Mouse (Mus musculus): ENCODE measurements around the gene Per1. TPM values are rescaled to one million over a fixed set of nuclear protein-coding genes. Genes with fewer than 3 reads are reported as not detected.

Per1 gene
- polyA plus RNA-seq, 1 experiment from 2014 or later, result 30.0 TPM

GRCm38 (mm10) chr11:69073065-69073888, 21.7 kb upstream of the Per1 start:
- Histone ChIP-seq H3K4me3 (ENCODE audit: low read depth, low read length) (peak overlapping the region; percentile 19), H3K27me3 (replicated peaks; ENCODE audit: insufficient read depth, low read length) (no peaks in the 10 kb centered on the region), H3K4me2 (replicated peaks; ENCODE audit: low read depth, low read length) (peak overlapping the region; percentile 36), H3K36me3 (ENCODE audit: insufficient read depth, low read length) (no peaks in the 10 kb centered on the region), H3K4me1 (ENCODE audit: insufficient read depth, low read depth, low read length) (peaks cover 12% of the 10 kb centered on the region), H3K9me3 (ENCODE audit: low read length) (no peaks in the 10 kb centered on the region), H3K9ac (replicated peaks; ENCODE audit: low read depth) (peak overlapping the region; percentile 66), H3K27ac (ENCODE audit: low read length) (peak overlapping the region; percentile 92)
- WGBS, result 0% methylated on average over 14 of the region's 14 CpGs
- DNase-seq (ENCODE audit: low spot score) (peak; percentile 95), ATAC-seq (peak; percentile 67)
- peak; percentile 87 for TF ChIP-seq EP300 (IDR thresholded peaks at IDR 0.05)
- TF ChIP-seq CTCF (IDR thresholded peaks at IDR 0.05), result peak; percentile 35

GRCm38 (mm10) chr11:69073951-69074775, 20.9 kb upstream of the Per1 start:
- peak; percentile 34 for DNase-seq (ENCODE audit: low spot score)
- peaks cover 12% of the 10 kb centered on the region for H3K4me1 ChIP-seq (ENCODE audit: insufficient read depth, low read depth, low read length)
- 31% methylated on average over 6 of the region's 6 CpGs for WGBS
- no peak for ATAC-seq
- no peak overlapping the region for H3K4me3 ChIP-seq (ENCODE audit: low read depth, low read length)
- no peaks in the 10 kb centered on the region for H3K9me3 ChIP-seq (ENCODE audit: low read length)
- H3K4me2 ChIP-seq (replicated peaks; ENCODE audit: low read depth, low read length), result no peak overlapping the region
- no peaks in the 10 kb centered on the region for H3K36me3 ChIP-seq (ENCODE audit: insufficient read depth, low read length)
- H3K27ac ChIP-seq (ENCODE audit: low read length), result peak overlapping the region; percentile 92
- H3K9ac ChIP-seq (replicated peaks; ENCODE audit: low read depth), result peak overlapping the region; percentile 66; the same call in 1 of the 2 replicates
- H3K27me3 ChIP-seq (replicated peaks; ENCODE audit: insufficient read depth, low read length), result no peaks in the 10 kb centered on the region
- TF ChIP-seq EP300 (IDR thresholded peaks at IDR 0.05) (no peak), CTCF (IDR thresholded peaks at IDR 0.05) (no peak)

- WGBS, result 51% methylated on average over 2 of the region's 2 CpGs
- H3K9me3 ChIP-seq (ENCODE audit: low read length), result no peaks in the 10 kb centered on the region
- no peaks in the 10 kb centered on the region for H3K27me3 ChIP-seq (replicated peaks; ENCODE audit: insufficient read depth, low read length)
- H3K9ac ChIP-seq (replicated peaks; ENCODE audit: low read depth), result no peak overlapping the region
- H3K36me3 ChIP-seq (ENCODE audit: insufficient read depth, low read length), result no peaks in the 10 kb centered on the region
- peaks cover 12% of the 10 kb centered on the region for H3K4me1 ChIP-seq (ENCODE audit: insufficient read depth, low read depth, low read length)
- TF ChIP-seq CTCF (IDR thresholded peaks at IDR 0.05) (no peak), EP300 (IDR thresholded peaks at IDR 0.05) (no peak)
- no peak overlapping the region for H3K4me3 ChIP-seq (ENCODE audit: low read depth, low read length)
- ATAC-seq (no peak), DNase-seq (ENCODE audit: low spot score) (peak; percentile 4)
- no peak overlapping the region for H3K4me2 ChIP-seq (replicated peaks; ENCODE audit: low read depth, low read length)
- H3K27ac ChIP-seq (ENCODE audit: low read length), result no peak overlapping the region; the same call in 1 of the 2 replicates
Observed at GRCm38 (mm10) chr11:69074776-69075069, 20.3 kb upstream of the Per1 start.

GRCm38 (mm10) chr11:69075764-69076479, 19.1 kb upstream of the Per1 start:
- Histone ChIP-seq H3K4me1 (ENCODE audit: insufficient read depth, low read depth, low read length) (peaks cover 7% of the 10 kb centered on the region; the same call in 1 of the 2 replicates), H3K27me3 (replicated peaks; ENCODE audit: insufficient read depth, low read length) (no peaks in the 10 kb centered on the region), H3K9ac (replicated peaks; ENCODE audit: low read depth) (no peak overlapping the region), H3K4me3 (ENCODE audit: low read depth, low read length) (no peak overlapping the region), H3K27ac (ENCODE audit: low read length) (no peak overlapping the region), H3K4me2 (replicated peaks; ENCODE audit: low read depth, low read length) (no peak overlapping the region), H3K9me3 (ENCODE audit: low read length) (no peaks in the 10 kb centered on the region), H3K36me3 (ENCODE audit: insufficient read depth, low read length) (no peaks in the 10 kb centered on the region)
- 55% methylated on average over 8 of the region's 9 CpGs for WGBS
- DNase-seq (ENCODE audit: low spot score) (peak; percentile 3), ATAC-seq (no peak)
- no peak for TF ChIP-seq EP300 (IDR thresholded peaks at IDR 0.05)
- TF ChIP-seq CTCF (IDR thresholded peaks at IDR 0.05), result no peak

- ATAC-seq (no peak), DNase-seq (ENCODE audit: low spot score) (no peak)
- no peak overlapping the region for H3K4me2 ChIP-seq (replicated peaks; ENCODE audit: low read depth, low read length)
- no peaks in the 10 kb centered on the region for H3K36me3 ChIP-seq (ENCODE audit: insufficient read depth, low read length)
- 67% methylated on average over 5 of the region's 5 CpGs for WGBS
- H3K27me3 ChIP-seq (replicated peaks; ENCODE audit: insufficient read depth, low read length), result no peaks in the 10 kb centered on the region
- H3K4me3 ChIP-seq (ENCODE audit: low read depth, low read length), result no peak overlapping the region
- no peak for TF ChIP-seq EP300 (IDR thresholded peaks at IDR 0.05)
- TF ChIP-seq CTCF (IDR thresholded peaks at IDR 0.05), result no peak
- no peak overlapping the region for H3K9ac ChIP-seq (replicated peaks; ENCODE audit: low read depth)
- no peaks in the 10 kb centered on the region for H3K9me3 ChIP-seq (ENCODE audit: low read length)
- no peak overlapping the region for H3K27ac ChIP-seq (ENCODE audit: low read length)
- peaks cover under 1% of the 10 kb centered on the region; the same call in 1 of the 2 replicates for H3K4me1 ChIP-seq (ENCODE audit: insufficient read depth, low read depth, low read length)
Observed at GRCm38 (mm10) chr11:69076572-69076971, 18.4 kb upstream of the Per1 start.

GRCm38 (mm10) chr11:69077316-69077715, 17.7 kb upstream of the Per1 start:
- 77% methylated on average over 9 of the region's 9 CpGs for WGBS
- Histone ChIP-seq H3K27me3 (replicated peaks; ENCODE audit: insufficient read depth, low read length) (no peaks in the 10 kb centered on the region), H3K4me3 (ENCODE audit: low read depth, low read length) (no peak overlapping the region), H3K4me1 (ENCODE audit: insufficient read depth, low read depth, low read length) (no peaks in the 10 kb centered on the region), H3K9ac (replicated peaks; ENCODE audit: low read depth) (no peak overlapping the region), H3K27ac (ENCODE audit: low read length) (no peak overlapping the region), H3K9me3 (ENCODE audit: low read length) (no peaks in the 10 kb centered on the region), H3K4me2 (replicated peaks; ENCODE audit: low read depth, low read length) (no peak overlapping the region), H3K36me3 (ENCODE audit: insufficient read depth, low read length) (no peaks in the 10 kb centered on the region)
- no peak for DNase-seq (ENCODE audit: low spot score)
- TF ChIP-seq EP300 (IDR thresholded peaks at IDR 0.05) (no peak), CTCF (IDR thresholded peaks at IDR 0.05) (no peak)
- ATAC-seq, result no peak
